Mouse (Mus musculus) MEL (cell line): ENCODE results near the gene Gpr1. TPM values are rescaled to one million over a fixed set of nuclear protein-coding genes. Genes with fewer than 3 reads are reported as not detected.

Experiments
- DNase-seq: peaks from one replicate; pipeline ENCODE4 v3.0.0; 2011; ENCODE audit warnings: low read depth, low spot score
- H3K27ac ChIP-seq: 2 replicates; pipeline ENCODE4 v1.5.1; 2012; ENCODE audit warnings: low read depth, mild to moderate bottlenecking, control low read depth, low read length, moderate library complexity; ENCODE audit not compliant: control insufficient read depth
- H3K27me3 ChIP-seq, 2 experiments: fragments of 150-350 bp in 1 of 2; sonication (generic) in 1 of 2; 2 replicates each; pipeline ENCODE4 v1.6.1; 2012; ENCODE audit warnings: low read length in 2 of 2, mild to moderate bottlenecking in 2 of 2, improper control_type of control experiment in 1 of 2, moderate library complexity in 1 of 2; ENCODE audit not compliant: insufficient read depth in 2 of 2, control insufficient read depth in 1 of 2
- H3K36me3 ChIP-seq, 2 experiments: 2 replicates each; pipeline ENCODE4 v1.6.1; 2012 to 2014; ENCODE audit warnings: low read length in 2 of 2, improper control_type of control experiment in 1 of 2, inconsistent platforms in 1 of 2, mild to moderate bottlenecking in 1 of 2; ENCODE audit not compliant: insufficient read depth in 2 of 2, control insufficient read depth in 1 of 2
- H3K4me1 ChIP-seq, 2 experiments: fragments of 150-350 bp in 1 of 2; sonication (generic) in 1 of 2; 2 replicates each; pipeline ENCODE4 v1.6.1; 2012; ENCODE audit warnings: low read length in 2 of 2, improper control_type of control experiment in 1 of 2, mild to moderate bottlenecking in 1 of 2; ENCODE audit not compliant: insufficient read depth in 2 of 2, control insufficient read depth in 1 of 2
- H3K4me3 ChIP-seq, 2 experiments: fragments of 150-350 bp in 1 of 2; sonication (generic) in 1 of 2; 2 replicates each; pipeline ENCODE4 v1.5.1; 2012; ENCODE audit warnings: low read depth in 2 of 2, low read length in 2 of 2, mild to moderate bottlenecking in 2 of 2, moderate library complexity in 2 of 2, control low read depth in 1 of 2, improper control_type of control experiment in 1 of 2; ENCODE audit not compliant: control insufficient read depth in 1 of 2, insufficient read depth in 1 of 2
- H3K79me2 ChIP-seq: 2 replicates; pipeline ENCODE4 v1.6.1; 2012; ENCODE audit warnings: mild to moderate bottlenecking, low read length, moderate library complexity; ENCODE audit not compliant: control insufficient read depth, poor library complexity, insufficient read depth
- H3K9ac ChIP-seq: 2 replicates; pipeline ENCODE4 v1.6.1; 2012; ENCODE audit warnings: low read depth, mild to moderate bottlenecking, control low read depth, low read length, moderate library complexity; ENCODE audit not compliant: control insufficient read depth, poor library complexity, severe bottlenecking
- H3K9me3 ChIP-seq: fragments of 150-350 bp; sonication (generic); replicated peaks from 2 replicates; pipeline ENCODE4 v1.6.1; 2012; ENCODE audit warnings: mild to moderate bottlenecking, low read length, improper control_type of control experiment, moderate library complexity; ENCODE audit not compliant: insufficient read depth
- BHLHE40 ChIP-seq: IDR thresholded peaks from 2 replicates; pipeline ENCODE4 v1.6.1; 2012; ENCODE audit warnings: low read depth, mild to moderate bottlenecking, inconsistent platforms, low read length, improper control_type of control experiment, borderline replicate concordance
- CHD2 ChIP-seq: IDR thresholded peaks from 2 replicates; pipeline ENCODE4 v1.6.1; 2011; ENCODE audit warnings: low read length, improper control_type of control experiment
- CTCF ChIP-seq, 3 experiments: IDR thresholded peaks in 2 of 3; conservative IDR thresholded peaks in 1 of 3; 2 replicates each; pipeline ENCODE4 v1.5.1; 2011 to 2012; ENCODE audit warnings: low read length in 3 of 3, low read depth in 2 of 3, mild to moderate bottlenecking in 2 of 3, improper control_type of control experiment in 1 of 3, inconsistent platforms in 1 of 3, mixed read lengths in 1 of 3, moderate library complexity in 1 of 3; ENCODE audit not compliant: control insufficient read depth in 1 of 3, insufficient read depth in 1 of 3, poor library complexity in 1 of 3, severe bottlenecking in 1 of 3
- E2F4 ChIP-seq: IDR thresholded peaks from 2 replicates; pipeline ENCODE4 v1.6.1; 2011; ENCODE audit warnings: low read depth, low read length, improper control_type of control experiment, borderline replicate concordance
- EP300 ChIP-seq, 2 experiments: IDR thresholded peaks; 2 replicates each; pipeline ENCODE4 v1.6.1; 2011; ENCODE audit warnings: improper control_type of control experiment in 2 of 2, low read length in 2 of 2, low read depth in 1 of 2, mild to moderate bottlenecking in 1 of 2
- ETS1 ChIP-seq: IDR thresholded peaks from 2 replicates; pipeline ENCODE4 v1.6.1; 2012; ENCODE audit warnings: low read depth, mild to moderate bottlenecking, inconsistent platforms, low read length, improper control_type of control experiment, moderate library complexity
- GATA1 ChIP-seq: IDR thresholded peaks from 2 replicates; pipeline ENCODE4 v1.6.1; 2011; ENCODE audit warnings: low read depth, low read length, improper control_type of control experiment
- HCFC1 ChIP-seq: IDR thresholded peaks from 2 replicates; pipeline ENCODE4 v1.6.1; 2012; ENCODE audit warnings: low read depth, mild to moderate bottlenecking, inconsistent platforms, low read length, improper control_type of control experiment, moderate library complexity
- JUND ChIP-seq: IDR thresholded peaks from 2 replicates; pipeline ENCODE4 v1.6.1; 2011; ENCODE audit warnings: low read depth, mild to moderate bottlenecking, improper control_type of control experiment, low read length
- MAX ChIP-seq: IDR thresholded peaks from 2 replicates; pipeline ENCODE4 v1.6.1; 2011; ENCODE audit warnings: low read length, improper control_type of control experiment
- MEF2A ChIP-seq: IDR thresholded peaks from 2 replicates; pipeline ENCODE4 v1.6.1; 2014; ENCODE audit warnings: low read depth, mild to moderate bottlenecking, inconsistent platforms, low read length, improper control_type of control experiment; ENCODE audit not compliant: poor library complexity, insufficient replicate concordance, severe bottlenecking; ENCODE audit errors: extremely low read depth
- MYC ChIP-seq: IDR thresholded peaks from 2 replicates; pipeline ENCODE4 v1.6.1; 2011; ENCODE audit warnings: low read depth, mild to moderate bottlenecking, low read length, improper control_type of control experiment, moderate library complexity
- POLR2A ChIP-seq, 2 experiments: IDR thresholded peaks; 2 replicates each; pipeline ENCODE4 v1.6.1; 2011 to 2012; ENCODE audit warnings: low read length in 2 of 2, mild to moderate bottlenecking in 2 of 2, control low read depth in 1 of 2, improper control_type of control experiment in 1 of 2, low read depth in 1 of 2, moderate library complexity in 1 of 2; ENCODE audit not compliant: control insufficient read depth in 1 of 2, insufficient read depth in 1 of 2, poor library complexity in 1 of 2
- POLR2AphosphoS5 ChIP-seq: IDR thresholded peaks from 2 replicates; pipeline ENCODE4 v1.6.1; 2012; ENCODE audit warnings: low read depth, borderline replicate concordance, mild to moderate bottlenecking, inconsistent platforms, low read length, moderate library complexity, mixed read lengths
- RCOR1 ChIP-seq: IDR thresholded peaks from 2 replicates; pipeline ENCODE4 v1.6.1; 2012; ENCODE audit warnings: low read depth, mild to moderate bottlenecking, inconsistent platforms, low read length, improper control_type of control experiment
- SIN3A ChIP-seq: IDR thresholded peaks from 2 replicates; pipeline ENCODE4 v1.6.1; 2012; ENCODE audit warnings: low read length, improper control_type of control experiment, inconsistent platforms
- SMC3 ChIP-seq: IDR thresholded peaks from 2 replicates; pipeline ENCODE4 v1.6.1; 2011; ENCODE audit warnings: low read depth, low read length, improper control_type of control experiment
- TAL1 ChIP-seq: IDR thresholded peaks from 2 replicates; pipeline ENCODE4 v1.6.1; 2012; ENCODE audit warnings: mild to moderate bottlenecking, inconsistent platforms, low read length, moderate library complexity, mixed read lengths
- TBP ChIP-seq: IDR thresholded peaks from 2 replicates; pipeline ENCODE4 v1.8.0; 2011; ENCODE audit warnings: low read depth, low read length, improper control_type of control experiment
- UBTF ChIP-seq: IDR thresholded peaks from 2 replicates; pipeline ENCODE4 v1.6.1; 2012; ENCODE audit warnings: low read depth, mild to moderate bottlenecking, inconsistent platforms, low read length, improper control_type of control experiment, moderate library complexity, borderline replicate concordance; ENCODE audit not compliant: insufficient read depth
- ZKSCAN1 ChIP-seq: IDR thresholded peaks from 2 replicates; pipeline ENCODE4 v1.6.1; 2012; ENCODE audit warnings: low read depth, mild to moderate bottlenecking, inconsistent platforms, low read length, improper control_type of control experiment, moderate library complexity
- ZMIZ1 ChIP-seq: IDR thresholded peaks from 2 replicates; pipeline ENCODE4 v1.6.1; 2012; ENCODE audit warnings: low read depth, mild to moderate bottlenecking, inconsistent platforms, low read length, improper control_type of control experiment, moderate library complexity
- ZNF384 ChIP-seq: IDR thresholded peaks from 2 replicates; pipeline ENCODE4 v1.6.1; 2012; ENCODE audit warnings: low read depth, mild to moderate bottlenecking, inconsistent platforms, low read length, improper control_type of control experiment
- polyA plus RNA-seq, 2 experiments: library from polyadenylated mRNA; stranded (reverse) in 1 of 2; unstranded in 1 of 2; fragments of >175 nt in 1 of 2; fragments of >200 nt in 1 of 2; gene quantifications; 2 replicates each; pipeline versions ENCODE4 v1.2.1 to v1.2.4; 2012; ENCODE audit warnings: low replicate concordance in 2 of 2, low read depth in 1 of 2; ENCODE audit not compliant: insufficient read length in 2 of 2, insufficient read depth in 1 of 2, missing spikeins in 1 of 2
- total RNA-seq: library from RNA; depleted of rRNA; stranded (reverse); fragments of 300-350 nt; gene quantifications from 2 replicates; pipeline ENCODE4 v1.2.3, GENCODE M21; 2012

The Gpr1 gene
- total and polyA plus RNA-seq, 3 experiments: 0.04 TPM; not detected in 2

DNA sequence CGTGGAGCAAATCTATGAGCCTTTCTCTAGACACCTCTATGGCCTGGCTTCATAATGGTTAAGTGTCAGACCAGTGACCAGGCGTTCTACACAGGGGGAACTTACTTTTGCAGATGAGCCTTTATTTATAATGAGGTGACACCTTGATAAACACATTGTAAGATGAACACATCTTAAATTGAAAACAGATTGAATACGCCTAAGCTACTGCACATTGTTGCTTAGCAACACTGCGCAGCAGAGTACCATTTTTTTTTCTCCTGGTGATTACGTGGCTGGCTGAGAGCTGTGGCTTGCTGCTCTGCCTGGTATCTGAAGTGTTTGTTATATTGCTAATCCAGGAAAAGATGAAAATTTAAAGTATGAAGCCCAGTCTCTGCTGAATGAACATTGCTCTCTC, 41.7 kb upstream of the Gpr1 start:
- no peaks in the 10 kb centered on the region for H3K27me3 ChIP-seq

DNA sequence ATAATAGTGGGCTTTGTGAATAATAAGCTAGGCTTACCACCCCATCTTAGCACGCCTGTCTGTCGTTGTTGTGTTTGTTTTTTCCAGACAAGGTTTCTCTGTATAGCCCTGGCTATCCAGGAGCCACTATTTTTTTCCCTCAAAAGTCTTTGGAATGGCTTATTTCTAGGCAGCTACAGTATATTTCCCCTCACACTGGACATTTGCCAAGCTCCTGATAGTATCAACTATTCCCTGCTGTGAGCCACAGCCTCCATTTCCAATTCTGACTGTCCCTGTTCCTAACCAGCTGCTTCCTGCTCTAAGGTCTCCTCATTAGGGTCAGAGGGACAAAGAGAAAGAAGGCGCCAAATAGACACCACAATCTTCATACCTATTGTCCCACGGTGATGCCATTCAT, 40.8 kb upstream of the Gpr1 start:
- Histone ChIP-seq H3K9ac (no peak overlapping the region), H3K4me3 (no peak overlapping the region), H3K27ac (no peak overlapping the region), H3K9me3 (no peaks in the 10 kb centered on the region), H3K27me3 (no peaks in the 10 kb centered on the region), H3K4me1 (no peaks in the 10 kb centered on the region), H3K36me3 (no peaks in the 10 kb centered on the region), H3K79me2 (no peaks in the 10 kb centered on the region)
- TF ChIP-seq ETS1 (no peak), EP300 (IDR thresholded peaks at IDR 0.05; ENCODE audit: low read depth in 1 of 2, low read length in 2 of 2) (no peak), UBTF (no peak)
- DNase-seq: no peak

More for the DNA sequence above, 41.7 kb upstream of the Gpr1 start:
- Histone ChIP-seq H3K4me3 (no peak overlapping the region), H3K27ac (no peak overlapping the region), H3K9me3 (no peaks in the 10 kb centered on the region), H3K9ac (no peak overlapping the region), H3K79me2 (no peaks in the 10 kb centered on the region), H3K4me1 (no peaks in the 10 kb centered on the region), H3K36me3 (no peaks in the 10 kb centered on the region)
- no peak for TF ChIP-seq POLR2AphosphoS5
- no peak for TF ChIP-seq CTCF (IDR thresholded peaks at IDR 0.05 in 2 of 3, conservative IDR thresholded peaks at IDR 0.05 in 1 of 3; ENCODE audit: control insufficient read depth in 1 of 3, insufficient read depth in 1 of 3, low read depth in 2 of 3, low read length in 3 of 3, poor library complexity in 1 of 3, severe bottlenecking in 1 of 3)
- TF ChIP-seq MAX: no peak
- no peak for TF ChIP-seq TBP
- no peak for DNase-seq

DNA sequence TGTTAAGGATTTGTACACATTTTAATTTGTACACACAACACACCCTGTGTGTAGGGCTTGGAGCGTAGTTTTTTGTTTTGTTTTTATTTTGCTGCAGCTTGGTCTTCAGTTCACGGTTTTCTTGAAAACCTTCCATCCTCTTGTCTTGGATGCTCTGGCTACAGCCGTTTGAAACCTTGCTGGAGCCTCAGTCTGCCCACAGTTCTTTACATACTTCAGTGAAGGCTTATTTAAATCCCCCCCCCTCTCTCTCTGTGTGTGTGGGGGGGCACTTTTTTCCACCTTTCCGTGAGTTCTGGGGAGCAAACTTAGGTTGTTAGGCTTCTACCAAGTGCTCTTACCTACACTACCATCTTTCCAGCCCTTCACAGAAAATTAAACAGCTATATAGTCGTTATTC, 38.9 kb upstream of the Gpr1 start:
- no peak overlapping the region for H3K27ac ChIP-seq
- no peaks in the 10 kb centered on the region for H3K9me3 ChIP-seq
- DNase-seq: no peak
- no peaks in the 10 kb centered on the region for H3K36me3 ChIP-seq
- H3K9ac ChIP-seq: no peak overlapping the region
- no peak overlapping the region for H3K4me3 ChIP-seq
- TF ChIP-seq MEF2A: no peak
- TF ChIP-seq CHD2: no peak
- TF ChIP-seq BHLHE40: no peak
- no peak for TF ChIP-seq HCFC1
- TF ChIP-seq POLR2A (IDR thresholded peaks at IDR 0.05; ENCODE audit: control insufficient read depth in 1 of 2, insufficient read depth in 1 of 2, low read depth in 1 of 2, low read length in 2 of 2, poor library complexity in 1 of 2): no peak
- no peak for TF ChIP-seq TBP
- no peak for TF ChIP-seq MYC
- TF ChIP-seq ZMIZ1: no peak
- no peak for TF ChIP-seq GATA1
- TF ChIP-seq SMC3: no peak
- TF ChIP-seq ZKSCAN1: no peak
- no peak for TF ChIP-seq RCOR1
- TF ChIP-seq E2F4: no peak
- TF ChIP-seq UBTF: no peak
- no peak for TF ChIP-seq ZNF384
- TF ChIP-seq POLR2AphosphoS5: no peak
- no peak for TF ChIP-seq JUND
- TF ChIP-seq EP300 (IDR thresholded peaks at IDR 0.05; ENCODE audit: low read depth in 1 of 2, low read length in 2 of 2): no peak
- TF ChIP-seq TAL1: no peak
- no peak for TF ChIP-seq SIN3A
- TF ChIP-seq, all 39 proteins: peak for 0
- Histone ChIP-seq H3K79me2 (no peaks in the 10 kb centered on the region), H3K27me3 (no peaks in the 10 kb centered on the region), H3K4me1 (no peaks in the 10 kb centered on the region)
